Mouse (Mus musculus) limb, embryonic 12.5 days (tissue): ENCODE data around the gene Scgn. TPM values are rescaled to one million over a fixed set of nuclear protein-coding genes. Genes with fewer than 3 reads are reported as not detected.
A peak's percentile ranks its signal among the peaks of the same experiment; 100 is the strongest.

Experiments
- ATAC-seq: fragments of 200-750 bp; cut with Nextera tagmentation; 2 replicates; pipeline ENCODE4 v1.8.0; 2017; ENCODE audit warnings: low read depth, moderate TSS enrichment; ENCODE audit not compliant: insufficient number of reproducible peaks, insufficient read depth, low FRiP score, low TSS enrichment
- H3K27ac ChIP-seq: fragments of 300-500 bp; sonication (generic); 2 replicates; pipeline ENCODE4 v1.5.1; 2016; ENCODE audit warnings: mild to moderate bottlenecking, moderate library complexity
- H3K27me3 ChIP-seq: fragments of 300-500 bp; sonication (generic); 2 replicates; pipeline ENCODE4 v1.6.1; 2016; ENCODE audit warnings: mild to moderate bottlenecking, moderate library complexity
- H3K36me3 ChIP-seq: fragments of 300-500 bp; sonication (generic); 2 replicates; pipeline ENCODE4 v1.6.1; 2016; ENCODE audit warnings: mild to moderate bottlenecking, moderate library complexity
- H3K4me1 ChIP-seq: fragments of 300-500 bp; sonication (generic); replicated peaks from 2 replicates; pipeline ENCODE4 v1.6.1; 2016
- H3K4me2 ChIP-seq: fragments of 300-500 bp; sonication (generic); 2 replicates; pipeline ENCODE4 v1.6.1; 2016; ENCODE audit warnings: mild to moderate bottlenecking, moderate library complexity
- H3K4me3 ChIP-seq: fragments of 300-500 bp; sonication (generic); replicated peaks from 2 replicates; pipeline ENCODE4 v1.5.1; 2016; ENCODE audit warnings: mild to moderate bottlenecking
- H3K9ac ChIP-seq: fragments of 300-500 bp; sonication (generic); replicated peaks from 2 replicates; pipeline ENCODE4 v1.6.1; 2016; ENCODE audit warnings: mild to moderate bottlenecking, moderate library complexity
- H3K9me3 ChIP-seq: fragments of 300-500 bp; sonication (generic); 2 replicates; pipeline ENCODE4 v1.6.1; 2016; ENCODE audit warnings: mild to moderate bottlenecking, moderate library complexity
- WGBS: fragments of 180-500 bp; shearing (Covaris S2); methylation state at CpG from one replicate; pipeline ENCODE4 v1.1.7; 2016; 5-methylcytosine and 5-hydroxymethylcytosine counted together
- polyA plus RNA-seq: library from polyadenylated mRNA; unstranded; fragments of >200 nt; fragmentation: Nextera tagmentation; extraction: Ambion mirVana; gene quantifications from 2 replicates; pipeline ENCODE4 v1.2.1, GENCODE M21; 2016

Gene Scgn
- polyA plus RNA-seq, 1 experiment from 2014 or later, result not detected

- WGBS, result 16% methylated on average over 9 of the region's 9 CpGs
- Histone ChIP-seq H3K9me3 (no peaks in the 10 kb centered on the region), H3K4me1 (0 out of 2 replicates have a peak, but pooled peaks cover 3% of the 10 kb centered on the region), H3K4me2 (no peak overlapping the region), H3K4me3 (no peak overlapping the region), H3K9ac (no peak overlapping the region), H3K27me3 (peaks cover 41% of the 10 kb centered on the region), H3K36me3 (no peaks in the 10 kb centered on the region), H3K27ac (no peak overlapping the region)
- no peak for ATAC-seq
Measured at GRCm38 (mm10) chr13:23994024-23994423, 3.0 kb upstream of the Scgn start.

GRCm38 (mm10) chr13:23990451-23990850 is 563 bp downstream of the Scgn start:
- no peak overlapping the region for H3K4me3 ChIP-seq
- no peaks in the 10 kb centered on the region for H3K36me3 ChIP-seq
- peaks cover 34% of the 10 kb centered on the region for H3K27me3 ChIP-seq
- 21% methylated on average over 5 of the region's 5 CpGs for WGBS
- no peak overlapping the region for H3K27ac ChIP-seq
- ATAC-seq, result no peak
- H3K4me2 ChIP-seq, result no peak overlapping the region
- H3K9ac ChIP-seq, result no peak overlapping the region
- H3K9me3 ChIP-seq, result no peaks in the 10 kb centered on the region
- H3K4me1 ChIP-seq, result 0 out of 2 replicates have a peak, but pooled peaks cover 3% of the 10 kb centered on the region

GRCm38 (mm10) chr13:23985130-23985529 is 5.9 kb downstream of the Scgn start:
- H3K9ac ChIP-seq, result no peak overlapping the region
- ATAC-seq, result no peak
- H3K9me3 ChIP-seq, result no peaks in the 10 kb centered on the region
- H3K4me3 ChIP-seq, result no peak overlapping the region
- H3K4me2 ChIP-seq, result no peak overlapping the region
- H3K27me3 ChIP-seq, result no peaks in the 10 kb centered on the region
- no peaks in the 10 kb centered on the region for H3K4me1 ChIP-seq
- WGBS, result 55% methylated on average over 3 of the region's 3 CpGs
- no peaks in the 10 kb centered on the region for H3K36me3 ChIP-seq
- no peak overlapping the region for H3K27ac ChIP-seq

- H3K4me1 ChIP-seq, result no peaks in the 10 kb centered on the region
Measured at GRCm38 (mm10) chr13:23972271-23972670, 18.7 kb downstream of the Scgn start.

GRCm38 (mm10) chr13:23971870-23972269 is 19.1 kb downstream of the Scgn start:
- H3K4me2 ChIP-seq, result no peak overlapping the region
- ATAC-seq, result no peak
- H3K9ac ChIP-seq, result no peak overlapping the region
- H3K4me1 ChIP-seq, result no peaks in the 10 kb centered on the region
- 82% methylated on average over 2 of the region's 2 CpGs for WGBS
- H3K4me3 ChIP-seq, result no peak overlapping the region
- no peaks in the 10 kb centered on the region for H3K36me3 ChIP-seq
- H3K9me3 ChIP-seq, result no peaks in the 10 kb centered on the region
- no peak overlapping the region for H3K27ac ChIP-seq
- no peaks in the 10 kb centered on the region for H3K27me3 ChIP-seq

More at GRCm38 (mm10) chr13:23972271-23972670, 18.7 kb downstream of the Scgn start:
- Histone ChIP-seq H3K9me3 (no peaks in the 10 kb centered on the region), H3K4me2 (no peak overlapping the region), H3K4me3 (no peak overlapping the region), H3K27ac (no peak overlapping the region), H3K36me3 (no peaks in the 10 kb centered on the region), H3K9ac (no peak overlapping the region), H3K27me3 (no peaks in the 10 kb centered on the region)
- ATAC-seq, result no peak
- 81% methylated on average over 5 of the region's 5 CpGs for WGBS

- H3K27me3 ChIP-seq, result no peaks in the 10 kb centered on the region
- no peak for ATAC-seq
- no peak overlapping the region for H3K4me3 ChIP-seq
- H3K4me1 ChIP-seq, result no peaks in the 10 kb centered on the region
- H3K9me3 ChIP-seq, result no peaks in the 10 kb centered on the region
- H3K4me2 ChIP-seq, result no peak overlapping the region
- no peak overlapping the region for H3K27ac ChIP-seq
- H3K36me3 ChIP-seq, result no peaks in the 10 kb centered on the region
- no peak overlapping the region for H3K9ac ChIP-seq
- 92% methylated on average over 2 of the region's 2 CpGs for WGBS
Measured at GRCm38 (mm10) chr13:23964909-23965308, 26.1 kb downstream of the Scgn start.

- Histone ChIP-seq H3K9me3 (no peaks in the 10 kb centered on the region), H3K9ac (no peak overlapping the region), H3K4me1 (no peaks in the 10 kb centered on the region), H3K27ac (no peak overlapping the region), H3K27me3 (no peaks in the 10 kb centered on the region), H3K4me3 (no peak overlapping the region), H3K36me3 (no peaks in the 10 kb centered on the region), H3K4me2 (no peak overlapping the region)
- 35% methylated on average over 2 of the region's 2 CpGs for WGBS
- no peak for ATAC-seq
Measured at GRCm38 (mm10) chr13:23959776-23960175, 31.2 kb downstream of the Scgn start.

GRCm38 (mm10) chr13:23950928-23951327 is 40.1 kb downstream of the Scgn start:
- Histone ChIP-seq H3K9me3 (no peaks in the 10 kb centered on the region), H3K4me2 (no peak overlapping the region), H3K9ac (no peak overlapping the region), H3K36me3 (no peaks in the 10 kb centered on the region), H3K27ac (no peak overlapping the region), H3K4me3 (no peak overlapping the region), H3K27me3 (no peaks in the 10 kb centered on the region), H3K4me1 (peaks cover 30% of the 10 kb centered on the region)
- no peak for ATAC-seq
- 73% methylated on average over 3 of the region's 3 CpGs for WGBS

- no peak overlapping the region for H3K27ac ChIP-seq
- no peaks in the 10 kb centered on the region for H3K36me3 ChIP-seq
- H3K4me2 ChIP-seq, result no peak overlapping the region
- no peak overlapping the region for H3K4me3 ChIP-seq
- no peak for ATAC-seq
- H3K9ac ChIP-seq, result no peak overlapping the region
- H3K27me3 ChIP-seq, result no peaks in the 10 kb centered on the region
- peaks cover 38% of the 10 kb centered on the region for H3K4me1 ChIP-seq
- WGBS, result 45% methylated on average over 14 of the region's 14 CpGs
- no peaks in the 10 kb centered on the region for H3K9me3 ChIP-seq
Measured at GRCm38 (mm10) chr13:23949484-23950246, 41.3 kb downstream of the Scgn start.

GRCm38 (mm10) chr13:23946254-23946653 is 44.8 kb downstream of the Scgn start:
- Histone ChIP-seq H3K9me3 (no peaks in the 10 kb centered on the region), H3K36me3 (no peaks in the 10 kb centered on the region), H3K9ac (no peak overlapping the region), H3K4me1 (peaks cover 44% of the 10 kb centered on the region), H3K4me2 (no peak overlapping the region), H3K27me3 (no peaks in the 10 kb centered on the region), H3K4me3 (no peak overlapping the region), H3K27ac (no peak overlapping the region)
- ATAC-seq, result 0 out of 2 replicates have a peak, but pooled peaks have one; percentile 64
- 4% methylated on average over 2 of the region's 2 CpGs for WGBS

- WGBS, result 41% methylated on average over 2 of the region's 2 CpGs
- no peak for ATAC-seq
Measured at GRCm38 (mm10) chr13:23942861-23943260, 48.2 kb downstream of the Scgn start.

GRCm38 (mm10) chr13:23940291-23940690 is 50.7 kb downstream of the Scgn start:
- Histone ChIP-seq H3K4me3 (no peak overlapping the region), H3K4me1 (peaks cover 10% of the 10 kb centered on the region), H3K4me2 (no peak overlapping the region), H3K9me3 (no peaks in the 10 kb centered on the region), H3K9ac (no peak overlapping the region), H3K27ac (no peak overlapping the region), H3K27me3 (no peaks in the 10 kb centered on the region), H3K36me3 (no peaks in the 10 kb centered on the region)
- no peak for ATAC-seq
- 70% methylated on average over 6 of the region's 6 CpGs for WGBS

More at GRCm38 (mm10) chr13:23942861-23943260, 48.2 kb downstream of the Scgn start:
- Histone ChIP-seq H3K27me3 (no peaks in the 10 kb centered on the region), H3K4me3 (no peak overlapping the region), H3K4me2 (no peak overlapping the region), H3K9ac (no peak overlapping the region), H3K36me3 (no peaks in the 10 kb centered on the region), H3K27ac (no peak overlapping the region), H3K9me3 (no peaks in the 10 kb centered on the region), H3K4me1 (peaks cover 26% of the 10 kb centered on the region)
